Mouse (Mus musculus) kidney, postnatal 0 days (tissue): ENCODE measurements around the gene Gm6685. TPM values are rescaled to one million over a fixed set of nuclear protein-coding genes. Genes with fewer than 3 reads are reported as not detected.
"Not testable (repeated sequence)": the region's sequence is repeated elsewhere in the genome, so short reads cannot be mapped to it uniquely, and the experiment has no call there.

Experiments
- ATAC-seq: fragments of 200-750 bp; cut with Nextera tagmentation; replicated peaks from 2 replicates; pipeline ENCODE4 v1.8.0; 2017; ENCODE audit warnings: low read depth, moderate number of reproducible peaks, moderate TSS enrichment, moderate library complexity; ENCODE audit not compliant: low FRiP score
- DNase-seq: peaks from one replicate; pipeline ENCODE4 v3.0.0-alpha.2; 2016; ENCODE audit warnings: low spot score
- H3K27ac ChIP-seq: fragments of 300-500 bp; sonication (generic); 2 replicates; pipeline ENCODE4 v1.5.1; 2014; ENCODE audit warnings: mild to moderate bottlenecking
- H3K27me3 ChIP-seq: fragments of 300-500 bp; sonication (generic); 2 replicates; pipeline ENCODE4 v1.6.1; 2014; ENCODE audit warnings: low read length, mixed read lengths; ENCODE audit not compliant: insufficient read depth
- H3K36me3 ChIP-seq: fragments of 300-500 bp; sonication (generic); 2 replicates; pipeline ENCODE4 v1.6.1; 2014; ENCODE audit warnings: low read length, mixed read lengths; ENCODE audit not compliant: insufficient read depth
- H3K4me1 ChIP-seq: fragments of 300-500 bp; sonication (generic); replicated peaks from 2 replicates; pipeline ENCODE4 v1.6.1; 2014; ENCODE audit warnings: antibody characterized with exemption, low read length, mixed read lengths; ENCODE audit not compliant: insufficient read depth
- H3K4me2 ChIP-seq: fragments of 300-500 bp; sonication (generic); 2 replicates; pipeline ENCODE4 v1.6.1; 2014; ENCODE audit warnings: mild to moderate bottlenecking, low read length, moderate library complexity, mixed read lengths
- H3K4me3 ChIP-seq: fragments of 300-500 bp; sonication (generic); replicated peaks from 2 replicates; pipeline ENCODE4 v1.5.1; 2014; ENCODE audit warnings: low read depth, low read length
- H3K9ac ChIP-seq: fragments of 300-500 bp; sonication (generic); 2 replicates; pipeline ENCODE4 v1.6.1; 2014; ENCODE audit warnings: low read depth, low read length
- H3K9me3 ChIP-seq: fragments of 300-500 bp; sonication (generic); replicated peaks from 2 replicates; pipeline ENCODE4 v1.6.1; 2016; ENCODE audit warnings: low read length, inconsistent platforms, mixed read lengths
- CTCF ChIP-seq: IDR thresholded peaks from 2 replicates; pipeline ENCODE4 v1.5.1; 2016; ENCODE audit warnings: antibody characterized with exemption, low read depth, mild to moderate bottlenecking, moderate library complexity
- WGBS: fragments of 180-500 bp; shearing (Covaris S2); extraction: QIAGEN DNeasy Blood & Tissue Kit; methylation state at CpG from one replicate; pipeline ENCODE4 v1.1.7; 2014; 5-methylcytosine and 5-hydroxymethylcytosine counted together
- polyA plus RNA-seq: library from polyadenylated mRNA; unstranded; fragments of >200 nt; fragmentation: Nextera tagmentation; extraction: Ambion mirVana; gene quantifications from 2 replicates; pipeline ENCODE4 v1.2.1, GENCODE M21; 2015

Gm6685 gene
- polyA plus RNA-seq, result not detected in 2 replicates

GRCm38 (mm10) chr11:28339224-28340150 lies at the start of gene Gm6685:
Gm6685 (minus strand) TSS chr11:28339867.
- H3K9ac ChIP-seq, H3K27ac ChIP-seq, H3K4me1 ChIP-seq, H3K36me3 ChIP-seq, H3K9me3 ChIP-seq, H3K27me3 ChIP-seq, ATAC-seq, H3K4me2 ChIP-seq, DNase-seq, H3K4me3 ChIP-seq: not testable (repeated sequence)
- 95% methylated on average over 37 of the region's 45 CpGs for WGBS

GRCm38 (mm10) chr11:28375891-28376290 lies 36.2 kb upstream of the Gm6685 start:
- Histone ChIP-seq H3K36me3 (no peaks in the 10 kb centered on the region), H3K4me1 (no peaks in the 10 kb centered on the region), H3K27me3 (no peaks in the 10 kb centered on the region), H3K4me2 (no peak overlapping the region), H3K27ac (no peak overlapping the region), H3K4me3 (no peak overlapping the region), H3K9me3 (no peaks in the 10 kb centered on the region), H3K9ac (no peak overlapping the region)
- ATAC-seq (no peak), DNase-seq (no peak)
- TF ChIP-seq CTCF, result no peak

GRCm38 (mm10) chr11:28374636-28375035 lies 35.0 kb upstream of the Gm6685 start:
- no peak for TF ChIP-seq CTCF
- no peaks in the 10 kb centered on the region for H3K36me3 ChIP-seq
- H3K27me3 ChIP-seq, result no peaks in the 10 kb centered on the region
- no peak overlapping the region for H3K4me2 ChIP-seq
- H3K4me1 ChIP-seq, result no peaks in the 10 kb centered on the region
- DNase-seq (no peak), ATAC-seq (no peak)
- H3K9ac ChIP-seq, result no peak overlapping the region
- H3K9me3 ChIP-seq, result no peaks in the 10 kb centered on the region
- H3K27ac ChIP-seq, result no peak overlapping the region
- H3K4me3 ChIP-seq, result no peak overlapping the region

GRCm38 (mm10) chr11:28371381-28371780 lies 31.7 kb upstream of the Gm6685 start:
- not testable (repeated sequence) for H3K9me3 ChIP-seq, H3K36me3 ChIP-seq, H3K4me1 ChIP-seq, H3K4me2 ChIP-seq, DNase-seq, H3K9ac ChIP-seq, H3K27me3 ChIP-seq, ATAC-seq, H3K27ac ChIP-seq, H3K4me3 ChIP-seq
- WGBS, result 62% methylated on average over 5 of the region's 5 CpGs

- DNase-seq (no peak), ATAC-seq (0 out of 2 replicates have a peak, but pooled peaks have one; percentile 2)
- Histone ChIP-seq H3K9me3 (no peaks in the 10 kb centered on the region), H3K36me3 (no peaks in the 10 kb centered on the region), H3K4me2 (peak overlapping the region; percentile 60), H3K4me3 (no peak overlapping the region), H3K27ac (no peak overlapping the region), H3K27me3 (no peaks in the 10 kb centered on the region), H3K4me1 (no peaks in the 10 kb centered on the region), H3K9ac (no peak overlapping the region)
- no peak for TF ChIP-seq CTCF
- WGBS, result 69% methylated on average over 2 of the region's 2 CpGs
These were observed 26.2 kb upstream of the Gm6685 start for GRCm38 (mm10) chr11:28365929-28366244.

GRCm38 (mm10) chr11:28365209-28365928 lies 25.7 kb upstream of the Gm6685 start:
- H3K9me3 ChIP-seq, result no peaks in the 10 kb centered on the region
- 11% methylated on average over 26 of the region's 26 CpGs for WGBS
- ATAC-seq, result peak; percentile 90
- DNase-seq, result peak; percentile 86
- no peak for TF ChIP-seq CTCF
- no peaks in the 10 kb centered on the region for H3K4me1 ChIP-seq
- no peaks in the 10 kb centered on the region for H3K36me3 ChIP-seq
- H3K4me3 ChIP-seq, result peak overlapping the region; percentile 27
- no peaks in the 10 kb centered on the region for H3K27me3 ChIP-seq
- peak overlapping the region; percentile 52; the same call in 1 of the 2 replicates for H3K9ac ChIP-seq
- H3K27ac ChIP-seq, result no peak overlapping the region
- H3K4me2 ChIP-seq, result peak overlapping the region; percentile 60
